Mouse (Mus musculus) embryonic facial prominence, embryonic 12.5 days (tissue): ENCODE data around the gene Bcas3. TPM values are rescaled to one million over a fixed set of nuclear protein-coding genes. Genes with fewer than 3 reads are reported as not detected.

Experiments used
- ATAC-seq: fragments of 200-750 bp; cut with Nextera tagmentation; 2 replicates; pipeline ENCODE4 v1.8.0; 2017; ENCODE audit not compliant: insufficient number of reproducible peaks, insufficient read depth, low FRiP score, low TSS enrichment
- H3K27ac ChIP-seq: fragments of 300-500 bp; sonication (generic); 2 replicates; pipeline ENCODE4 v1.5.1; 2016; ENCODE audit warnings: mild to moderate bottlenecking
- H3K27me3 ChIP-seq: fragments of 300-500 bp; sonication (generic); 2 replicates; pipeline ENCODE4 v1.6.1; 2016; ENCODE audit warnings: mild to moderate bottlenecking, moderate library complexity
- H3K36me3 ChIP-seq: fragments of 300-500 bp; sonication (generic); 2 replicates; pipeline ENCODE4 v1.6.1; 2016; ENCODE audit warnings: mild to moderate bottlenecking
- H3K4me1 ChIP-seq: fragments of 300-500 bp; sonication (generic); 2 replicates; pipeline ENCODE4 v1.6.1; 2016
- H3K4me2 ChIP-seq: fragments of 300-500 bp; sonication (generic); replicated peaks from 2 replicates; pipeline ENCODE4 v1.6.1; 2016; ENCODE audit warnings: mild to moderate bottlenecking, moderate library complexity
- H3K4me3 ChIP-seq: fragments of 300-500 bp; sonication (generic); 2 replicates; pipeline ENCODE4 v1.5.1; 2016; ENCODE audit warnings: mild to moderate bottlenecking
- H3K9ac ChIP-seq: fragments of 300-500 bp; sonication (generic); 2 replicates; pipeline ENCODE4 v1.6.1; 2016; ENCODE audit warnings: mild to moderate bottlenecking, moderate library complexity
- H3K9me3 ChIP-seq: fragments of 300-500 bp; sonication (generic); 2 replicates; pipeline ENCODE4 v1.6.1; 2016; ENCODE audit warnings: mild to moderate bottlenecking, moderate library complexity
- WGBS: fragments of 180-500 bp; shearing (Covaris S2); methylation state at CpG from one replicate; pipeline ENCODE4 v1.1.7; 2016; 5-methylcytosine and 5-hydroxymethylcytosine counted together
- polyA plus RNA-seq: library from polyadenylated mRNA; unstranded; fragments of >200 nt; fragmentation: Nextera tagmentation; extraction: Ambion mirVana; gene quantifications from 2 replicates; pipeline ENCODE4 v1.2.1, GENCODE M21; 2016

Gene Bcas3
- polyA plus RNA-seq, 1 experiment from 2014 or later = 28.7 TPM

DNA sequence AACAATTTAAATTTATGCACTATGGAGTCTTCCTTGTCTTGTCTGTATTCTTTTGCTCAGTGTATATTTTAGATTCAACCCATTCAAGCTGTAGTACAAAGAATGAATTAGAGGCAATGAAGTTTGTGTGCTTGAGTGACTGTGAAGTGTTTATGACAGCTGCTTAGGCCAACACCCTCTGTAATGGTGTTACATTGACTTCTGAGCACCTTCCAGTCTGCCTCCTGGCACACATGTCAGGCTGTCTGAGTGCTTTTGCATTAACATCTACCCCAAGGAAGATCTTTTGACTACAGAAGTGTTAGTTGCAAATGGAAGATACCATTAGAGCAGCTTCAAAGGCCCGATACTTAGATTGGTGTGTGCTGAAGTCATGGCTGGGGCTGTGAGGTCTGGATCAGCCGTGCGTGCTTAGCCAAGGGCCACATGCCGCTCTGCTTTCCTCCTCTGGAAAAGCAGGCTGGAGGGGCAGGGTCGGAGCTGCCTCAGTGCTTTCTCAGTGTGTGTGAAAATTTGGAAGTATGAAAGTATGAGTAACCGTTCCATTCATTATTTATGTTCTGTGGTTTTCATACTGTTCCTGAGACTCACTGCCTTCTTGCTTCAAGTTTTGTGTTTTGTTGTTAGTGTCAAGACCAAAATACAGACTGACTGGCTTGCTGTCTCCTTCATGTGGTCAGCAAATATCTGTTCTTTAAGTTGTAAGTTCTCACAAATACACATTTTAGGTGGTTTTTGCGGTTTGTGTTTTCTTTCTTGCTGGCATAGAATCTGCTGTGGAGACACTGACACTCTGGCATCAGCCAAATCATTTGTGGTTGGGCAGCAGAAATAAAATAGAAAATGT is 31.2 kb downstream of the Bcas3 start:
- Histone ChIP-seq H3K4me2 (no peak overlapping the region), H3K9ac (no peak overlapping the region), H3K27me3 (no peaks in the 10 kb centered on the region)

DNA sequence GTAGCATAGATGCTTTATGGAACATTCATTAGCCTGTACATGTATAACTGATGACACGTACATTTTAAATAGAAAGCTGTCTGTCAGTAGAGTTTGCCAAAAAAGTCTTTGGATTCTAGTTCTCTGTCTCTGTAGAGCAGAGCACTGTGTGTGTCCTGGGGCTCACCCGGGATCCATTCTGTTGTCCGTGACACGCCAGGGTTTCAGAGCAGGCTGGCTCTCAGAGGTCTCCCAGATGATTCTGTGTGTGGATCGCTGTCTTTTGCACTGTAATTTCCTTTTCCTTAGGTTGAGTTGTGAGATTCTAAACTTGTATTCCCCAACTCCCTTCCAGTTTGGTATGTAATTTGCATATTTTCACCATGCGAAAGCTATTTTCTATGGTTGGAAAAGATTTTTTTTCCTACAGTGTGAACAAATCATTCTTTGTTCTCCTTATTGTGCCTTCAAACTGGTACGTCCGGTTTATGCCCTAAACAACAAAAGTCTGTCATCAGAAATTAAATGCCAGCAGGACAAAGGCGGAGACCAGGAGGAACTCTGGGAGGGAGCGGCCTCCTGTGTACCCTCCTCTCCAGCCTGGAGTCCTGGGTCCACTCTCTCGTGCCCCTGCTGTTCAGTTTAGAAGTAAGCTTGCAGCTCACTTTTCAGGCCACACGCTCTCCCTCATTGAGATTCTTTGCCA is 39.4 kb downstream of the Bcas3 start:
- Histone ChIP-seq H3K4me2 (0 out of 2 replicates have a peak overlapping the region, but pooled peaks have one; percentile 9), H3K4me1 (peaks cover 35% of the 10 kb centered on the region), H3K36me3 (no peaks in the 10 kb centered on the region), H3K9ac (no peak overlapping the region; the same call in 1 of the 2 replicates), H3K27ac (peak overlapping the region; percentile 90), H3K9me3 (no peaks in the 10 kb centered on the region), H3K27me3 (no peaks in the 10 kb centered on the region), H3K4me3 (no peak overlapping the region)
- 32% methylated on average over 12 of the region's 12 CpGs for WGBS
- ATAC-seq = peak; percentile 64; the same call in 1 of the 2 replicates

More for the DNA sequence above, 31.2 kb downstream of the Bcas3 start:
- WGBS = 78% methylated on average over 7 of the region's 7 CpGs
- Histone ChIP-seq H3K4me3 (no peak overlapping the region), H3K36me3 (no peaks in the 10 kb centered on the region), H3K4me1 (no peaks in the 10 kb centered on the region), H3K9me3 (no peaks in the 10 kb centered on the region), H3K27ac (no peak overlapping the region)
- ATAC-seq = no peak

- H3K4me2 ChIP-seq = 0 out of 2 replicates have a peak overlapping the region, but pooled peaks have one; percentile 9
- no peak overlapping the region for H3K4me3 ChIP-seq
- ATAC-seq = no peak
- H3K36me3 ChIP-seq = no peaks in the 10 kb centered on the region
- H3K9ac ChIP-seq = peak overlapping the region; percentile 19; the same call in 1 of the 2 replicates
- WGBS = 28% methylated on average over 9 of the region's 9 CpGs
- no peaks in the 10 kb centered on the region for H3K9me3 ChIP-seq
- H3K27ac ChIP-seq = peak overlapping the region; percentile 90
- H3K27me3 ChIP-seq = no peaks in the 10 kb centered on the region
- peaks cover 36% of the 10 kb centered on the region for H3K4me1 ChIP-seq
Observed at GRCm38 (mm10) chr11:85392864-85393220, 39.9 kb downstream of the Bcas3 start.

- WGBS = 44% methylated on average over 3 of the region's 3 CpGs
Observed at GRCm38 (mm10) chr11:85393990-85394389, 41.0 kb downstream of the Bcas3 start.

DNA sequence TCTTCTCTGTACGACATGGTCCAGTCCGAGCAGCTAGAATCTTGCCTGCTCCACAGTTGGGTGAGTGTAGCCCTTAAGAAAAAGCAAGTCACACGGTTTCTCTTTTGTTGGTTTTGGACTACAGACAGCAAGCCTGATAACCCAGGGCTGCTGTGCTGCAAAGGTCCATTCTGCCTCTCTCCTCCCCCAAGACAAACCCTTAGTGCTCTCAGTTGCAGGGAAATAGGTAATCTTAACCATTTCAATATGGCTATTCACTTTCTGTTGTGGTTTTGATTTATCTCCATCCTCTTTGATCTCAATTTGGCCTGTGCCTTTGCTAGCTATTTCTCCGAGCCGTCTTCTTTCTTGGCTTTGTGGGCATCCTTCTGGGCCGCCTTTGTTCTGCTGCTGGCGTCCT is 42.4 kb downstream of the Bcas3 start:
- no peaks in the 10 kb centered on the region for H3K36me3 ChIP-seq
- peak overlapping the region; percentile 54; the same call in 1 of the 2 replicates for H3K27ac ChIP-seq
- no peaks in the 10 kb centered on the region for H3K27me3 ChIP-seq
- ATAC-seq = no peak
- H3K4me1 ChIP-seq = peaks cover 36% of the 10 kb centered on the region
- peak overlapping the region; percentile 9; the same call in 1 of the 2 replicates for H3K4me2 ChIP-seq
- no peaks in the 10 kb centered on the region for H3K9me3 ChIP-seq
- no peak overlapping the region for H3K4me3 ChIP-seq
- 40% methylated on average over 7 of the region's 7 CpGs for WGBS
- H3K9ac ChIP-seq = 0 out of 2 replicates have a peak overlapping the region, but pooled peaks have one; percentile 10

More at GRCm38 (mm10) chr11:85393990-85394389, 41.0 kb downstream of the Bcas3 start:
- no peak overlapping the region for H3K4me2 ChIP-seq
- H3K9me3 ChIP-seq = no peaks in the 10 kb centered on the region
- H3K4me1 ChIP-seq = peaks cover 36% of the 10 kb centered on the region
- H3K27me3 ChIP-seq = no peaks in the 10 kb centered on the region
- H3K36me3 ChIP-seq = no peaks in the 10 kb centered on the region
- H3K9ac ChIP-seq = no peak overlapping the region
- H3K27ac ChIP-seq = no peak overlapping the region
- H3K4me3 ChIP-seq = no peak overlapping the region
- no peak for ATAC-seq

GRCm38 (mm10) chr11:85406531-85406930 is 53.6 kb downstream of the Bcas3 start:
- ATAC-seq = no peak
- Histone ChIP-seq H3K4me3 (no peak overlapping the region), H3K27ac (no peak overlapping the region), H3K36me3 (no peaks in the 10 kb centered on the region), H3K9me3 (no peaks in the 10 kb centered on the region), H3K27me3 (no peaks in the 10 kb centered on the region), H3K9ac (no peak overlapping the region), H3K4me2 (no peak overlapping the region), H3K4me1 (0 out of 2 replicates have a peak, but pooled peaks cover 3% of the 10 kb centered on the region)
- 77% methylated on average over 3 of the region's 3 CpGs for WGBS

GRCm38 (mm10) chr11:85407700-85408099 is 54.7 kb downstream of the Bcas3 start:
- Histone ChIP-seq H3K4me2 (no peak overlapping the region), H3K27ac (no peak overlapping the region), H3K27me3 (no peaks in the 10 kb centered on the region), H3K36me3 (no peaks in the 10 kb centered on the region), H3K9ac (no peak overlapping the region), H3K9me3 (no peaks in the 10 kb centered on the region), H3K4me3 (no peak overlapping the region), H3K4me1 (no peaks in the 10 kb centered on the region)
- ATAC-seq = no peak
- 73% methylated on average over 3 of the region's 3 CpGs for WGBS

DNA sequence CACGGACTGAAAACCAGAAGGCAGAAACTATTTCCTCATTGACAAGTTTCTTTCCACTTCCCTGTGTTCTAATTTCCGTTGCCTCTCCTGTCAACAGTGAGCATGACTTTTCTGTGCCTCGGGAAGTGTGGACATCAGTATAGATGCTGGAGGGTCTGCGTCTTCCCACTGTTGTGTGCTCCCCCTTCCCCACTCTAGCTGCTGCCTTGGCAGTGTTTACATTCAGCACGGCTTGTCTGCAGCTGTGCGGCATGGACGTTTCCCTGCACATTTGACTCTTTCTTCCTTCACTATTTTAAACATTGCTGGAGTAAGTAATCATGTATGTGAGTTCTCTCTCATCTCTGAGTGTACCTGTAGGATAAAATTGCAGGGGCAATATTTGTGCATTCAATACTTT is 59.4 kb downstream of the Bcas3 start:
- H3K27ac ChIP-seq = no peak overlapping the region
- no peak overlapping the region for H3K4me2 ChIP-seq
- H3K9ac ChIP-seq = no peak overlapping the region
- no peaks in the 10 kb centered on the region for H3K9me3 ChIP-seq
- no peaks in the 10 kb centered on the region for H3K4me1 ChIP-seq
- no peaks in the 10 kb centered on the region for H3K36me3 ChIP-seq
- no peak for ATAC-seq
- WGBS = 41% methylated on average over 7 of the region's 7 CpGs
- no peaks in the 10 kb centered on the region for H3K27me3 ChIP-seq
- H3K4me3 ChIP-seq = no peak overlapping the region

GRCm38 (mm10) chr11:85414476-85414875 is 61.5 kb downstream of the Bcas3 start:
- no peaks in the 10 kb centered on the region for H3K27me3 ChIP-seq
- no peaks in the 10 kb centered on the region for H3K36me3 ChIP-seq
- no peak overlapping the region for H3K4me2 ChIP-seq
- H3K27ac ChIP-seq = no peak overlapping the region
- H3K9ac ChIP-seq = no peak overlapping the region
- no peaks in the 10 kb centered on the region for H3K9me3 ChIP-seq
- ATAC-seq = no peak
- WGBS = 87% methylated on average over 1 of the region's 1 CpGs
- no peaks in the 10 kb centered on the region for H3K4me1 ChIP-seq
- no peak overlapping the region for H3K4me3 ChIP-seq

DNA sequence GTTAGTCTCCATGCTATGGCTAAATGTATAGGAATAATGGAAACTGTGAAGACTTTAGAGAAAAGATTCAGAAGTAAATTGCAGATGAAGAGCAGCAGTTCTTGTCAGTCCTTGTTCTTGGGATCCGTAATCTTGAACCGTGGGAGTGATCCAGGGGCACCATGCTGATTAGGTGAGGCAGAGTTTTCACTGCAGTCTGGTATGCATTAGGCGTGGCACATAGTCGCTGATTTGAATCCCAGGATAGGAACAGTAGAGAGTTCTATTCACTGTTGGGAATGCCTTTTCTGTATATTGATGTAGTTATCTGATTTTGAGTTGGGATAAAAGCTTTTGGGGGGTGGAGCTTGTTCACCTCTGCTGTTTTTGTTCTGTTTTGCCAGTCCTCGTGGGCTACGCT is 74.4 kb downstream of the Bcas3 start:
- no peaks in the 10 kb centered on the region for H3K9me3 ChIP-seq
- H3K4me1 ChIP-seq = peaks cover 34% of the 10 kb centered on the region
- H3K4me2 ChIP-seq = peak overlapping the region; percentile 16; the same call in 1 of the 2 replicates
- H3K27ac ChIP-seq = peak overlapping the region; percentile 81
- WGBS = 29% methylated on average over 6 of the region's 6 CpGs
- no peaks in the 10 kb centered on the region for H3K36me3 ChIP-seq
- H3K4me3 ChIP-seq = no peak overlapping the region
- H3K9ac ChIP-seq = no peak overlapping the region
- no peaks in the 10 kb centered on the region for H3K27me3 ChIP-seq
- ATAC-seq = peak; percentile 70

GRCm38 (mm10) chr11:85428227-85428626 is 75.3 kb downstream of the Bcas3 start:
- Histone ChIP-seq H3K36me3 (no peaks in the 10 kb centered on the region), H3K27ac (peak overlapping the region; percentile 81), H3K27me3 (no peaks in the 10 kb centered on the region), H3K9ac (no peak overlapping the region), H3K4me1 (peaks cover 34% of the 10 kb centered on the region), H3K9me3 (no peaks in the 10 kb centered on the region), H3K4me2 (peak overlapping the region; percentile 16; the same call in 1 of the 2 replicates), H3K4me3 (no peak overlapping the region)
- WGBS = 16% methylated on average over 3 of the region's 3 CpGs
- ATAC-seq = peak; percentile 64; the same call in 1 of the 2 replicates
